Mouse (Mus musculus): ENCODE data around the gene Emsy. TPM values are rescaled to one million over a fixed set of nuclear protein-coding genes. Genes with fewer than 3 reads are reported as not detected.
A peak's percentile ranks its signal among the peaks of the same experiment; 100 is the strongest.

Gene Emsy
- polyA plus RNA-seq, 1 experiment from 2014 or later, result 35.8 TPM

- H3K27ac ChIP-seq, result no peak overlapping the region
- H3K9me3 ChIP-seq (replicated peaks), result no peaks in the 10 kb centered on the region
- WGBS, result 94% methylated on average over 1 of the region's 1 CpGs
- no peak overlapping the region for H3K4me3 ChIP-seq
- H3K36me3 ChIP-seq (ENCODE audit: poor library complexity, severe bottlenecking), result no peaks in the 10 kb centered on the region
- peaks cover 3% of the 10 kb centered on the region; the same call in 1 of the 2 replicates for H3K4me1 ChIP-seq
- no peaks in the 10 kb centered on the region for H3K27me3 ChIP-seq
- no peak overlapping the region for H3K4me2 ChIP-seq
- no peak overlapping the region for H3K9ac ChIP-seq
- ATAC-seq, result no peak
These were observed 33.5 kb upstream of the Emsy start for GRCm38 (mm10) chr7:98690126-98690525.

GRCm38 (mm10) chr7:98685895-98686294 is 29.3 kb upstream of the Emsy start:
- H3K4me1 ChIP-seq, result no peaks in the 10 kb centered on the region
- ATAC-seq, result 0 out of 2 replicates have a peak, but pooled peaks have one; percentile 41
- WGBS, result 59% methylated on average over 13 of the region's 13 CpGs
- no peak overlapping the region for H3K27ac ChIP-seq
- H3K4me3 ChIP-seq, result no peak overlapping the region
- H3K36me3 ChIP-seq (ENCODE audit: poor library complexity, severe bottlenecking), result no peaks in the 10 kb centered on the region
- H3K9me3 ChIP-seq (replicated peaks), result no peaks in the 10 kb centered on the region
- H3K4me2 ChIP-seq, result no peak overlapping the region
- no peak overlapping the region for H3K9ac ChIP-seq
- H3K27me3 ChIP-seq, result no peaks in the 10 kb centered on the region

- Histone ChIP-seq H3K27me3 (no peaks in the 10 kb centered on the region), H3K9ac (no peak overlapping the region), H3K4me2 (no peak overlapping the region), H3K27ac (no peak overlapping the region), H3K4me1 (no peaks in the 10 kb centered on the region), H3K9me3 (replicated peaks) (no peaks in the 10 kb centered on the region), H3K4me3 (no peak overlapping the region), H3K36me3 (ENCODE audit: poor library complexity, severe bottlenecking) (no peaks in the 10 kb centered on the region)
- 91% methylated on average over 10 of the region's 10 CpGs for WGBS
- ATAC-seq, result no peak
These were observed 26.2 kb upstream of the Emsy start for GRCm38 (mm10) chr7:98682821-98683220.

- no peaks in the 10 kb centered on the region for H3K4me1 ChIP-seq
- ATAC-seq, result no peak
- no peak overlapping the region for H3K27ac ChIP-seq
- 65% methylated on average over 2 of the region's 2 CpGs for WGBS
- H3K36me3 ChIP-seq (ENCODE audit: poor library complexity, severe bottlenecking), result no peaks in the 10 kb centered on the region
- 0 out of 2 replicates have a peak, but pooled peaks cover 3% of the 10 kb centered on the region for H3K27me3 ChIP-seq
- no peaks in the 10 kb centered on the region for H3K9me3 ChIP-seq (replicated peaks)
- no peak overlapping the region for H3K4me3 ChIP-seq
- no peak overlapping the region for H3K9ac ChIP-seq
- H3K4me2 ChIP-seq, result no peak overlapping the region
These were observed 24.1 kb upstream of the Emsy start for GRCm38 (mm10) chr7:98680691-98681090.

GRCm38 (mm10) chr7:98678441-98678840 is 21.9 kb upstream of the Emsy start:
- no peak for ATAC-seq
- H3K27ac ChIP-seq, result no peak overlapping the region
- H3K4me1 ChIP-seq, result no peaks in the 10 kb centered on the region
- H3K9ac ChIP-seq, result no peak overlapping the region
- no peak overlapping the region for H3K4me3 ChIP-seq
- H3K9me3 ChIP-seq (replicated peaks), result no peaks in the 10 kb centered on the region
- 0 out of 2 replicates have a peak, but pooled peaks cover 3% of the 10 kb centered on the region for H3K27me3 ChIP-seq
- no peaks in the 10 kb centered on the region for H3K36me3 ChIP-seq (ENCODE audit: poor library complexity, severe bottlenecking)
- 78% methylated on average over 7 of the region's 7 CpGs for WGBS
- no peak overlapping the region for H3K4me2 ChIP-seq

- Histone ChIP-seq H3K27ac (no peak overlapping the region), H3K4me2 (no peak overlapping the region), H3K9me3 (replicated peaks) (no peaks in the 10 kb centered on the region), H3K4me1 (no peaks in the 10 kb centered on the region), H3K36me3 (ENCODE audit: poor library complexity, severe bottlenecking) (no peaks in the 10 kb centered on the region), H3K27me3 (0 out of 2 replicates have a peak, but pooled peaks cover 3% of the 10 kb centered on the region), H3K4me3 (no peak overlapping the region), H3K9ac (no peak overlapping the region)
- ATAC-seq, result no peak
- 77% methylated on average over 2 of the region's 2 CpGs for WGBS
These were observed 20.9 kb upstream of the Emsy start for GRCm38 (mm10) chr7:98677511-98677910.

GRCm38 (mm10) chr7:98674344-98674743 is 17.8 kb upstream of the Emsy start:
- Histone ChIP-seq H3K4me3 (no peak overlapping the region), H3K4me1 (no peaks in the 10 kb centered on the region), H3K4me2 (no peak overlapping the region), H3K9ac (no peak overlapping the region), H3K9me3 (replicated peaks) (no peaks in the 10 kb centered on the region), H3K27me3 (0 out of 2 replicates have a peak, but pooled peaks cover 3% of the 10 kb centered on the region), H3K27ac (no peak overlapping the region), H3K36me3 (ENCODE audit: poor library complexity, severe bottlenecking) (no peaks in the 10 kb centered on the region)
- WGBS, result 77% methylated on average over 4 of the region's 4 CpGs
- no peak for ATAC-seq

- Histone ChIP-seq H3K4me1 (no peaks in the 10 kb centered on the region), H3K9me3 (replicated peaks) (no peaks in the 10 kb centered on the region), H3K9ac (no peak overlapping the region), H3K4me3 (no peak overlapping the region), H3K27ac (no peak overlapping the region), H3K36me3 (ENCODE audit: poor library complexity, severe bottlenecking) (no peaks in the 10 kb centered on the region), H3K27me3 (0 out of 2 replicates have a peak, but pooled peaks cover 3% of the 10 kb centered on the region), H3K4me2 (no peak overlapping the region)
- 71% methylated on average over 11 of the region's 11 CpGs for WGBS
- no peak for ATAC-seq
These were observed 15.8 kb upstream of the Emsy start for GRCm38 (mm10) chr7:98672241-98672955.

GRCm38 (mm10) chr7:98671416-98671815 is 14.8 kb upstream of the Emsy start:
- WGBS, result 85% methylated on average over 9 of the region's 9 CpGs
- Histone ChIP-seq H3K27ac (no peak overlapping the region), H3K9ac (no peak overlapping the region), H3K4me2 (no peak overlapping the region), H3K4me1 (no peaks in the 10 kb centered on the region), H3K27me3 (0 out of 2 replicates have a peak, but pooled peaks cover under 1% of the 10 kb centered on the region), H3K9me3 (replicated peaks) (no peaks in the 10 kb centered on the region), H3K4me3 (no peak overlapping the region), H3K36me3 (ENCODE audit: poor library complexity, severe bottlenecking) (no peaks in the 10 kb centered on the region)
- no peak for ATAC-seq

- ATAC-seq, result no peak
These were observed 14.2 kb upstream of the Emsy start for GRCm38 (mm10) chr7:98670831-98671230.

GRCm38 (mm10) chr7:98667956-98668746 is 11.6 kb upstream of the Emsy start:
- Histone ChIP-seq H3K4me3 (no peak overlapping the region), H3K27ac (no peak overlapping the region), H3K4me2 (no peak overlapping the region), H3K9me3 (replicated peaks) (no peaks in the 10 kb centered on the region), H3K27me3 (no peaks in the 10 kb centered on the region), H3K4me1 (no peaks in the 10 kb centered on the region), H3K36me3 (ENCODE audit: poor library complexity, severe bottlenecking) (no peaks in the 10 kb centered on the region), H3K9ac (no peak overlapping the region)
- 75% methylated on average over 6 of the region's 6 CpGs for WGBS
- no peak for ATAC-seq

More at GRCm38 (mm10) chr7:98670831-98671230, 14.2 kb upstream of the Emsy start:
- Histone ChIP-seq H3K36me3 (ENCODE audit: poor library complexity, severe bottlenecking) (no peaks in the 10 kb centered on the region), H3K4me3 (no peak overlapping the region), H3K9ac (no peak overlapping the region), H3K27ac (no peak overlapping the region), H3K9me3 (replicated peaks) (no peaks in the 10 kb centered on the region), H3K4me2 (no peak overlapping the region), H3K27me3 (no peaks in the 10 kb centered on the region), H3K4me1 (no peaks in the 10 kb centered on the region)
- 94% methylated on average over 4 of the region's 4 CpGs for WGBS

- no peak overlapping the region for H3K9ac ChIP-seq
- no peaks in the 10 kb centered on the region for H3K36me3 ChIP-seq (ENCODE audit: poor library complexity, severe bottlenecking)
- H3K4me3 ChIP-seq, result no peak overlapping the region
- ATAC-seq, result no peak
- H3K4me1 ChIP-seq, result no peaks in the 10 kb centered on the region
- no peaks in the 10 kb centered on the region for H3K27me3 ChIP-seq
- H3K4me2 ChIP-seq, result no peak overlapping the region
- WGBS, result 79% methylated on average over 6 of the region's 6 CpGs
- H3K9me3 ChIP-seq (replicated peaks), result no peaks in the 10 kb centered on the region
- H3K27ac ChIP-seq, result no peak overlapping the region
These were observed 9.1 kb upstream of the Emsy start for GRCm38 (mm10) chr7:98665726-98666125.

Data from forebrain, embryonic 13.5 days (tissue).